Mouse (Mus musculus) kidney, embryonic 14.5 days (tissue): ENCODE data around the gene Gm17657. TPM values are rescaled to one million over a fixed set of nuclear protein-coding genes. Genes with fewer than 3 reads are reported as not detected.

Experiments used
- ATAC-seq: fragments of 200-750 bp; cut with Nextera tagmentation; 2 replicates; pipeline ENCODE4 v1.8.0; 2017; ENCODE audit warnings: moderate number of reproducible peaks, mild to moderate bottlenecking, moderate TSS enrichment, moderate library complexity; ENCODE audit not compliant: low FRiP score, low TSS enrichment
- H3K27ac ChIP-seq: fragments of 300-500 bp; sonication (generic); 2 replicates; pipeline ENCODE4 v1.5.1; 2014; ENCODE audit warnings: low read depth, mild to moderate bottlenecking, low read length, moderate library complexity, mixed read lengths
- H3K27me3 ChIP-seq: fragments of 300-500 bp; sonication (generic); 2 replicates; pipeline ENCODE4 v1.6.1; 2014; ENCODE audit warnings: mild to moderate bottlenecking, low read length; ENCODE audit not compliant: control insufficient read depth, insufficient read depth
- H3K36me3 ChIP-seq: fragments of 300-500 bp; sonication (generic); 2 replicates; pipeline ENCODE4 v1.6.1; 2014; ENCODE audit warnings: low read length, mixed read lengths; ENCODE audit not compliant: control insufficient read depth, insufficient read depth
- H3K4me1 ChIP-seq: fragments of 300-500 bp; sonication (generic); 2 replicates; pipeline ENCODE4 v1.6.1; 2014; ENCODE audit warnings: low read length, mixed read lengths; ENCODE audit not compliant: control insufficient read depth, insufficient read depth
- H3K4me2 ChIP-seq: fragments of 300-500 bp; sonication (generic); replicated peaks from 2 replicates; pipeline ENCODE4 v1.6.1; 2014; ENCODE audit warnings: low read depth, mild to moderate bottlenecking, low read length
- H3K4me3 ChIP-seq: fragments of 300-500 bp; sonication (generic); 2 replicates; pipeline ENCODE4 v1.5.1; 2014; ENCODE audit warnings: mild to moderate bottlenecking, low read length
- H3K9ac ChIP-seq: fragments of 300-500 bp; sonication (generic); 2 replicates; pipeline ENCODE4 v1.6.1; 2014; ENCODE audit warnings: low read depth, mild to moderate bottlenecking, low read length, moderate library complexity
- H3K9me3 ChIP-seq: fragments of 300-500 bp; sonication (generic); 2 replicates; pipeline ENCODE4 v1.6.1; 2016; ENCODE audit warnings: low read length; ENCODE audit not compliant: control insufficient read depth
- WGBS: fragments of 180-500 bp; shearing (Covaris S2); extraction: QIAGEN DNeasy Blood & Tissue Kit; methylation state at CpG from one replicate; pipeline ENCODE4 v1.1.7; 2014; 5-methylcytosine and 5-hydroxymethylcytosine counted together
- polyA plus RNA-seq: library from polyadenylated mRNA; unstranded; fragments of >200 nt; fragmentation: Nextera tagmentation; extraction: Ambion mirVana; gene quantifications from 2 replicates; pipeline ENCODE4 v1.2.1, GENCODE M21; 2014

Gm17657 gene
- polyA plus RNA-seq, 1 experiment from 2014 or later: not detected

GRCm38 (mm10) chr17:29584306-29584705 lies 34.9 kb upstream of the Gm17657 start:
- Histone ChIP-seq H3K9ac (no peak overlapping the region), H3K27me3 (no peaks in the 10 kb centered on the region), H3K4me3 (no peak overlapping the region), H3K4me1 (peaks cover 3% of the 10 kb centered on the region; the same call in 1 of the 2 replicates), H3K4me2 (no peak overlapping the region), H3K9me3 (no peaks in the 10 kb centered on the region), H3K27ac (no peak overlapping the region), H3K36me3 (peaks cover 35% of the 10 kb centered on the region)
- 72% methylated on average over 5 of the region's 5 CpGs for WGBS
- ATAC-seq: no peak

DNA sequence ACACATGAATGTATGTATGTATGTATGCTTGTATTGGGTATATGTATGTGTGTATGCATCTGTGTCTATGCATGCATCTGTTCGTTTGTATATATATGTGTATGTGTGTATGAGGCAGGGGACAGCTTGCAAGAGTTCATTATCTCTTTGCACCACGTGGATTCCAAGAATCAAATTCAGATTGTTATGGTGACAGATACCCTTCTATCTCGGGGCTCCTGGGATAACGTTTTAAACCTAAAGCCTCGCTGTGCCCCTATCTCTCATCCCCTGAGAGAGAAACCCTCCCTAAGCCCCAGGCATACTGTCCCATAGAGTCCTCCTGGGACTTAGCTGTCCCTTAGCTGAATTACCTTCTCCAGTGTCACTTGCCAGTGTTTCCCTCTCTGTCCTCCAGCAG lies 34.1 kb upstream of the Gm17657 start:
- Histone ChIP-seq H3K27ac (no peak overlapping the region), H3K4me3 (no peak overlapping the region), H3K27me3 (no peaks in the 10 kb centered on the region), H3K4me1 (no peaks in the 10 kb centered on the region), H3K9ac (no peak overlapping the region), H3K36me3 (peaks cover 42% of the 10 kb centered on the region), H3K4me2 (no peak overlapping the region), H3K9me3 (no peaks in the 10 kb centered on the region)
- 89% methylated on average over 5 of the region's 5 CpGs for WGBS
- no peak for ATAC-seq

DNA sequence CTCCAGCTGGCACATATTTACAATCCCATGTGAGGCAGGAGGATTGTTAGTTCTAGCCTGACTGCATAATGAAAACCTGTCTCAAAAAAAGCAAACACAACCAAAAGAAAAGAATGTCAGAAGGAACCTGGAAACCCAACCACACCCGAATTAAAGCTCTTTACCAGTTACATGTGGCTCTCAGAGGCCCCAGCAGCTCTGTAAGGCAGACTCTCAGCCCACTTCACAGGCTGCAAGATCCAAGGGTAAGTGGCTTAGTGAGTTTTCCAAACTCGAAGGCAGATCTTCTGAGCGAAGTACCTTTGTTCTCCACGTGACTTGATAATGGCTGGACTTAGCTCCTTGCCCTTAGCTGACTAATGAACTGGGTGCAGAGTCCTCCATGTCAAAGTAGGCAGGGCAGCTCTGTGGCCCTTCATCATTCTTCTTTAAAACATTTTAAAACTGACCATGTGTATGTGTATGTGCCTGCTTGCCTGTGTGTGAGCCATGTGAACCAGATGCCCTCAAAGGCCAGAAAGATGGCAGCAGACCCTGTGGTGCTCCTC lies 30.2 kb upstream of the Gm17657 start:
- peaks cover 62% of the 10 kb centered on the region for H3K36me3 ChIP-seq
- no peaks in the 10 kb centered on the region for H3K4me1 ChIP-seq
- 88% methylated on average over 4 of the region's 4 CpGs for WGBS
- no peak overlapping the region for H3K4me2 ChIP-seq
- no peaks in the 10 kb centered on the region for H3K27me3 ChIP-seq
- H3K27ac ChIP-seq: no peak overlapping the region
- H3K9ac ChIP-seq: no peak overlapping the region
- no peak overlapping the region for H3K4me3 ChIP-seq
- no peaks in the 10 kb centered on the region for H3K9me3 ChIP-seq
- no peak for ATAC-seq

GRCm38 (mm10) chr17:29569831-29570230 lies 20.4 kb upstream of the Gm17657 start:
- Histone ChIP-seq H3K4me3 (no peak overlapping the region), H3K9me3 (no peaks in the 10 kb centered on the region), H3K9ac (no peak overlapping the region), H3K4me1 (no peaks in the 10 kb centered on the region), H3K36me3 (peaks cover 64% of the 10 kb centered on the region), H3K27me3 (no peaks in the 10 kb centered on the region), H3K4me2 (no peak overlapping the region), H3K27ac (no peak overlapping the region)
- no peak for ATAC-seq
- 89% methylated on average over 6 of the region's 6 CpGs for WGBS

DNA sequence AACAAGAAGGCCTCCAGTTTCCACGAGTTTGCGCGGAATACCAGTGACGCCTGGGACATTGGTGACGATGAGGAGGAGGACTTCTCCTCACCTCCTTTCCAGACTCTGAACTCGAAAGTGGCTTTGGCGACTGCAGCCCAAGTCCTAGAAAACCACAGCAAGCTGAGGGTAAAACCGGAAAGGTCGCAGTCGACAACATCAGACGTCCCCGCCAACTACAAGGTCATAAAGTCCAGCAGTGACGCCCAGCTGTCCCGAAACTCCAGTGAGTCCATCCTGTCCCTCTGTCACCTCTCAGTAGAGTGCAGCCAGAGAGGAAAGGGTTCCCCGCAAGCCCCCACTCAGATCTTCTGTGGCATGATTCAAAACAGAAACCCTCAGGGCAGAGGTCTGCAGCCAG lies 19.0 kb upstream of the Gm17657 start:
- no peak overlapping the region for H3K4me2 ChIP-seq
- no peaks in the 10 kb centered on the region for H3K4me1 ChIP-seq
- H3K36me3 ChIP-seq: peaks cover 52% of the 10 kb centered on the region
- H3K9me3 ChIP-seq: no peaks in the 10 kb centered on the region
- H3K4me3 ChIP-seq: no peak overlapping the region
- ATAC-seq: no peak
- no peak overlapping the region for H3K27ac ChIP-seq
- WGBS: 73% methylated on average over 15 of the region's 15 CpGs
- no peaks in the 10 kb centered on the region for H3K27me3 ChIP-seq
- H3K9ac ChIP-seq: no peak overlapping the region

DNA sequence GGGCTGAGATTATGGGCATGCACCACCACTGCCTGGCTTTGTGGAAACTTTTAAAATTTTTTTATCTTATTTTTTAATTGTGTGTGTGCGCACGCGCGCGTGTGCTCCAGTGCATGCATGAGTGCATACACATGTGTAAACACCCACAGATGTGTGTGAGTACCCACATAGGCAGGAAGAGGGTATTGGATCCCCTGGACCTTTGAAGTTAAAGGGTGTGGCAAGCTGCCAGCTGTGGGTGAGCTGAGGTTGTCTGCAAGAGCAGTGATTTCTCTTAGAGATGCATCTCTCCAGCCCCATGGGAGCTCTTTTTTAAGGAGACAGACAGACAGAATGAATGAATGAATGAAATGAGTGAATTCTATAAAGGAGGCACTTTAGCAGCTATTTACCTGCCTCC lies 16.1 kb upstream of the Gm17657 start:
- no peak overlapping the region for H3K4me2 ChIP-seq
- H3K27ac ChIP-seq: no peak overlapping the region
- H3K4me3 ChIP-seq: no peak overlapping the region
- WGBS: 96% methylated on average over 5 of the region's 5 CpGs
- no peak overlapping the region for H3K9ac ChIP-seq
- H3K27me3 ChIP-seq: no peaks in the 10 kb centered on the region
- H3K36me3 ChIP-seq: peaks cover 25% of the 10 kb centered on the region
- no peak for ATAC-seq
- no peaks in the 10 kb centered on the region for H3K9me3 ChIP-seq
- H3K4me1 ChIP-seq: no peaks in the 10 kb centered on the region

DNA sequence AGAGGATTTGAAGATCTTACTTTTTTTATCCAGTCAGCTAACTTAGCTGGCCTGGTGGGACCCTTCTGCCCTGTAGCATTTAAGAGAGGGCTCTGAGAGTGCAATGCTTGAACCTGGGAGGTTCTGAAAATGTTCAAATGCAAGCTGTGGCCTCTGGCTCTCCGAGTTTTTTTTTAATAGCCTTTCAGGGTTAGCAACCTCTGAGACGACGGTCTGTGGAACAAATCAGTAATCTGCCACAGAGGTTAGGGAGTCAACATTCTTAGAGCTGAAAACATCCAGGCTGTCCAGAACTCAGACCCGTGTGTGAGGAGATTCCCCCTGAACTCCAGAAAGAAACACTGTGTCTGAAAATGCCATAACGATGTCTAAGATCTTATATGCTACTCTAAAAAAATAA lies 9.0 kb upstream of the Gm17657 start:
- H3K27ac ChIP-seq: no peak overlapping the region

DNA sequence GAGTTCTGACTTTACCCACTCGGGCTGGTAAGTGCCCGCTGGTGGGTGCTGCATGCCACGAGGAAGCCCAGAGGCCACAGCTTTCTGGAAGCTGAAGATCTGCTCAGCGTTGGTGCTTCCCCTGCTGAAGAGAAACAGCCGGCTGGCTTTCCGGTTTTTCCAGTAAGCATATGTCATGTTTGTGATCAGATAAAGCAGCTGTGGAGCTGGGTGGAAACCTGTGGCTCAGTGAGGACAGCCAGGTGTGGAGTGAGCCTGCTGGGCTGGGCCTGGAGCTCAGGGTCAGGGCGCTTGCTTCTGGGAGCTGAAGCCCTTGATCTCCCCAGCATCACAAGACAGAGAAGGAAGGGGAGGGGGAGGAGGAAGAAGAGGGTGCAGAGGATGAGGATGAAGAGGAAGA lies 7.5 kb upstream of the Gm17657 start:
- Histone ChIP-seq H3K4me1 (peaks cover 8% of the 10 kb centered on the region; the same call in 1 of the 2 replicates), H3K9ac (no peak overlapping the region), H3K36me3 (no peaks in the 10 kb centered on the region), H3K9me3 (no peaks in the 10 kb centered on the region), H3K4me3 (no peak overlapping the region), H3K4me2 (no peak overlapping the region), H3K27ac (no peak overlapping the region), H3K27me3 (no peaks in the 10 kb centered on the region)
- WGBS: 71% methylated on average over 7 of the region's 7 CpGs
- no peak for ATAC-seq

More for the DNA sequence above, 9.0 kb upstream of the Gm17657 start:
- H3K4me2 ChIP-seq: no peak overlapping the region
- WGBS: 46% methylated on average over 5 of the region's 5 CpGs
- no peak for ATAC-seq
- H3K9ac ChIP-seq: no peak overlapping the region
- no peaks in the 10 kb centered on the region for H3K9me3 ChIP-seq
- peaks cover 5% of the 10 kb centered on the region; the same call in 1 of the 2 replicates for H3K4me1 ChIP-seq
- H3K36me3 ChIP-seq: no peaks in the 10 kb centered on the region
- no peak overlapping the region for H3K4me3 ChIP-seq
- H3K27me3 ChIP-seq: no peaks in the 10 kb centered on the region

DNA sequence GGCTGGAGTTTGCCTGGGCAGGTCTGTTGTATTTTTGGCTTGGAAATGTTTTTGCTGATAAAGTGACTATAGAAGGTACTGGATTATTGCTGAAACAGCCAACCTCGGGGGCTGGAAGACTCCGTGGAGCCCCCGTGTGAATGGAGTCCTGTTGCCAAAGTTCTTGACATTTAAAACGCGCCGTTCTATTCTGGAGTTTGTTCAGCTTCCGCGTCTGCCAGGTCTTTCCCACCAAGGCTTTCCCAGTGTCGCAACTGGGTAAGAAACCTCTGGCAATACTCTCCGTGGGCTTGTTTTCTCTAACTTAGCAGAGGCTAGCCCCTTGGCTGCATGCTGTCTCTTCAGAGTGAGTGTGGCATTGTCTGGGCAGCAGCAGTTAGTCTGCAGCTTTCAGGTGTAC lies 7.0 kb upstream of the Gm17657 start:
- Histone ChIP-seq H3K27me3 (no peaks in the 10 kb centered on the region), H3K9ac (no peak overlapping the region), H3K36me3 (no peaks in the 10 kb centered on the region), H3K27ac (no peak overlapping the region), H3K4me3 (no peak overlapping the region), H3K9me3 (no peaks in the 10 kb centered on the region), H3K4me1 (peaks cover 11% of the 10 kb centered on the region; the same call in 1 of the 2 replicates), H3K4me2 (no peak overlapping the region)
- no peak for ATAC-seq
- WGBS: 89% methylated on average over 10 of the region's 10 CpGs
